Mouse (Mus musculus) urinary bladder, postnatal 4 days (tissue): ENCODE results near the gene Sfxn5.
A peak's percentile ranks its signal among the peaks of the same experiment; 100 is the strongest.

Experiments
- DNase-seq, 2 experiments: peaks; one replicate each; pipeline ENCODE4 v3.0.0; 2021 to 2022; ENCODE audit warnings: low spot score in 2 of 2

Gene Sfxn5

DNA sequence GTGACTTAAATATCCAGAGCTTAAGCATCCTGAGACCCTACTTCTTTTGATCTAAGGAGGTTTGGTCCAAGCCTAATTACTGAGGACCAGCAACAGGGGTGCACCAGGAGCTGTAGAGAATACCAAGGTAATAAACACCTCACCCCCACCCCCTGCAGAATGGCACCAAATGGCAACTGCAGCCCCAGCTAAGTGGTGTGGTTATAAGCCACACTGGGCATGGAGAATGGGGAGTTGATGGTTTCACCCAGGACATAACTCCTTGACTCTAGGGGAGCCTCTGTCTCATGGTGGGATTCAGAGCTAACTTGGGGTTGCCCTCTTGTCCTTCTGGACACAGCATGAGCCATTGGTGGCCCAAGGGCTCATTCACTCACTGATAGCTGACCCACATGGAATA lies 1.0 kb upstream of the Sfxn5 start:
- DNase-seq = no peak

DNA sequence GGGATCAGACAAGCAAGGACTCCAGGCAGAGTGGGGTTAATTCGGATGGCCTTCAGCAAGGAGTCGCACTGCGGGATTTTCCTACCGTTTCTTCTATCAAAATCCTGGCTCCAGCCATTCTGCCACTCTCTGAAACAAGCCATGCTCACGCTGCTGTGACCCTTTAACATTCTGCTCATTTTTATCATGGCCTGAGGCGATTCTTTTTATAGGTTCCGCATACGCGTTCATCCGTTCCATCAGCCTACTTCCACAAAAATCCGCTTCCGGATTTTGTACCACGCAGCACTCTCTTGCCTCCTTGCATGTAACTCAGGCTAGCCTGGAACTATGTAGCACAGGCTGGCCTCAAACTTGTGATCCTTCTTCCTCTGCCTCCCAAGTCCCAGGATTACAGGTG lies 510 bp upstream of the Sfxn5 start:
- DNase-seq = no peak

DNA sequence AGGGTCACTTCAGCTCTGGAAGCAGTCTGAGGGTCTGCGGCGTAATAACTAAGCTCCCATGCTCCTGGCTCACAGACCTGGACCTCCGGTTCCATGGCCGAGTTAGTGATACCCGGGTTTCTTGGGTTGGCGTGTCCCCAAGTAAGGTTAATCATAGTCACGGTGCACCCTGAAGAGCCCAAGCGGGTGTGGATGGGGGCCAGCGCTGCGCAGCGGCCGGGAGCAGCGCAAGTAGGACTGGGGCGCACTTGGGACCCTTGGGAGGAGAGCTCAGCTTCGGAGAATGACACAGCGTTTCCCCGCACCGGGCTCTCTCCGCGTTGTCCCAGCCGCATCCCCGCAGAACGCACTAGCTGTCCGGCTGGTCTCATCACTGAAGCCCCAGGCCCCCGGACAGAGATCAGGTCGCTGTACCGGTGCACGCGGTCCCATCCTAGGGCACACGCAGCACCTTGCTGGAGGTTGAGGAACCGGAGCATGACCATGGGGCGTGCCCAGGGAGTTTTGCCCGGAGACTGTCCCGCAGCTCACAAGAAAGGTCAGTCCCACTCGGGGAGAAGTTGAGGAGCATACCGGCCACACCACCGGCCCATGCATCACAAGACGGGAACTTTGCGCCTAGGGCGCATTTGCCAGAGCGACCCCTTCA lies 747 bp downstream of the Sfxn5 start:
- DNase-seq = no peak

DNA sequence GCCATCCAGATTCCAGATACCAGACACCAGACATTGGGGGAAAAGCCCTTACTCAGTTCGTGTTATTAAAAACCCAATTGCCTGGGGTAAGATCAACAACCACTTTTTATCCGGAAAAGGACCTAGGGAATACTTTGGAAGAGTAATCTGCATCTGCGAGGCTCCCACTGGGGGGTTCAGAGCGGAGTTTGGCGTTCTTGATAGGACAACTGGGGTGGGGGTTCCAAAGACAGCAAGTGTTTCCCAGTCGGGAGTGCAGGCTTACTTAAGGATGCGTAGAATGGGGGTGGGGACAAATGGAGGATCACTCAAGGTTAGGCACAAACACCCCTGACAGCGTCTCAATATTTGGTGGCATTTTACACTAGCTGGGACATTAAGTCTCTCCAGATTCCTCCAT lies 1.5 kb downstream of the Sfxn5 start:
- DNase-seq = no peak

DNA sequence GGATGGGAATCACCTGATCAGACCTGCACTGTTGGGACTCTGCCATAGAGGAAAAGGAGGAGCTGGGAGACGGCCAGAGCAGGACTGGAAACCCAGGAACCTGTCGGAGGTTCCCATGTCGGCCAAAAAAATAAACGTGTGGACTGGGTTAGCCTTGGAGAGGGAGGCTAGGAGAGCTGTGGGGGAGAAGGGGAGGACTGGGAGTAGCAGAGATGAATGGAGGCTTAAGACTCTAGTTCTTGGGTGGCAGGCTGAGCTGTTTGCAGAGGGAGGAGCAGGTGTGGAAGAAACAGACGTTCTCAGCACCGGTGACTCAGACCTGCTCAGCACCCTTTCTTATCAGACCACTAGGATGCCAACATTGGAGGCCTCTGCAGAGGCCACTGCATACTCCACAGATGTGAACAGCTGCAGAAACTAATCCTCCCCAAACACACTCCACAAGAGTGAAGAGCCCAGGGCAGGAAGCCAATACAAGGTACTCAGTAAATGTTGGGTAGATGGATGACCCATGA lies 1.9 kb downstream of the Sfxn5 start:
- DNase-seq = no peak

DNA sequence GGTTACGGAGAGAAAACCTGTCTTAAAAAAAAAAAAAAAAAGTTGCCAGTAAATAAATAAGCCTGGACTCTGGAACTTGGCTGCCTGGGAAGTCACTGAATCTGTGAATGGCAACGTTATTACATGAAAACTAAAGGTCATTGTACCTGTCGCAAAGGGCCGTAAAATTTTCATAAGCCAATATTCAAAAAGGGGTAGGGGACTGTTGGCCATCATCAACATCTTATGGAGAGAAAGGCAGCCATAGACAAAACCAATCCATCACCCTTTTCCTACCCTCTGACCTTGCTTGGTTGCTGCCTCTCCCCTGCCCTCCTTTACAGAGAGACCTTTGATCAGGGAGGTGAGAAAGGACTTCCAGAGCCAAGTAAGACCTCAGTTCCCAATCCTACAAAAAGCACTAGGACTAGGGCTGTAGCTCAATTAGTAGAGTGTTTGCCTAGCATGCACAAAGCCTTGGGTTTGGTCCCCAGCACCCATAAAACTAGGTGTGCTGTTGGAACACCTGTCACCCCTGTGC lies 3.5 kb downstream of the Sfxn5 start:
- no peak for DNase-seq

DNA sequence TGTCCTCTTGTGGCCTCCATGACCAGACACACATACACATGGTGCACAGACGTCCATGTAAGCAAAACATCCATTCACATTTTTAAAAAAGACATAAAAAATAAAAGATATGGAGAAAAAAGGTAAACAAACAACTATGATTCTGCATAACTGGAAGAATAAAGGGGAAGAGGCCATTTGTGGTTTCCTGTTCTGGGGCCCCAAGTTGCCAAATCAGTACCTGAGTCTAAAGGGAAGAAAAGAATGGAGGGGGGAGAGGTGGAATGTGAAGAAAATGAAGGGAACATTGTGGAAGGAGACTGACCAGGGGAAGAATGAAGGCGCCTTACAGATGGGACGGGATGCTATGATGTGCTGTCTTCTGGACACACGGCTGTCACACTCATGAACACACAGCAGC lies 6.7 kb downstream of the Sfxn5 start:
- no peak for DNase-seq

DNA sequence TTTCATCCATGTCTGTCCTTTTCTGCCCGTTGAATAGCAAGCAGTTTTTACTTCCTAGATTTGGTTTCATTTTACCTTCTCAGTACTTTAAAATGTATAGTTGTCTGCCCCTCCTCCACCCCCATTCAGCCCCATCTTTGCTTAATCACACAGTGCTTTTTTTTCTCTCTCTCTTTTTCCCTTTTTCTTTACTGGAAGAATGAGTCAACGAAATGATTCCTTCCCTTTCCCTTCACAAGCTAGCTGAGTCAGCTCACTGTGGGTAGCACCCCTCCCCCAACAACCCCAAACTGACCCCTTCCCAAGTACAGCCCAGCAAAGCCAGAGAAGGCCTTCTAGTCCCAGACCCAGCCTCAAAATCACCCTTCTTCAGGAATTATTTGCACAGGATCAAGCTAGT lies 8.1 kb downstream of the Sfxn5 start:
- no peak for DNase-seq

DNA sequence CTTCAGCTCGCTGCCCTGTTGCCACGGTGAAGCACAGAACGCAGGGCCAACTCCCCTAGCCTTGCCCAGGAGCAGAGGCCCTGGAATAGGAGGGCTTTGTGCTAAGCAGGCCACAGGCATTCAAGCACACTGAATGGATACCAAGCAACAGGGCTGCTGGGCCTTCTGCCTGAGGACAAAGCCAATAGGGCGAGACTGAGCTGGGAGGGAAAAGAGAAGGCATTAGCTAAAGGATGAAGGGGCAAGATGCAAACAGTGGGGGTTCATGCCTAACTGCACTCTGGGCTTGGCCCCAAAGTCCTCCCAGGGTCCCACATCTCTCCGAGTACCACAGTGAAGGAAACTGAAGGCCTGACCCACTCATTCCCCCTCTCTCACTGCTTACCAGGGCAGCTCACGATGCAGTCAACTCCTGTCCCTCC lies 12.8 kb downstream of the Sfxn5 start:
- DNase-seq = no peak

DNA sequence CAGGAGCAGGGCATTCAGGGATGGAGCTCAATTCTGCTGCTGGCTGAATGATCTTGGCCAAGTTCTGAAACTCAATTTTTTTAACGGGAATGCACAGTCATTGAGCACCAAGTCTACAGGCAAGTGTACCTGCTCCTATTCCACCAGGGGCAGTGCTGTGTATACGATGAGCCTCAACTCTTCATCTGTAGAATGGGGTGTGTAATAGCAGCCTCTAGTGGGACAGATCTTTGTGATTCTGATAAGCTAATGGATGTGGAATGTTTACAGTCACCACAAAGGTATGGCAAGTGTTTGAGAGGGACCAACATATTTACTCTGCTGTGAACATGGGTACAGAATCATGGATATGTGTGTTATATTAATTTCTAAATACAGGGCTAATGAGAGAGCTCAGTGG lies 17.0 kb downstream of the Sfxn5 start:
- DNase-seq = no peak

DNA sequence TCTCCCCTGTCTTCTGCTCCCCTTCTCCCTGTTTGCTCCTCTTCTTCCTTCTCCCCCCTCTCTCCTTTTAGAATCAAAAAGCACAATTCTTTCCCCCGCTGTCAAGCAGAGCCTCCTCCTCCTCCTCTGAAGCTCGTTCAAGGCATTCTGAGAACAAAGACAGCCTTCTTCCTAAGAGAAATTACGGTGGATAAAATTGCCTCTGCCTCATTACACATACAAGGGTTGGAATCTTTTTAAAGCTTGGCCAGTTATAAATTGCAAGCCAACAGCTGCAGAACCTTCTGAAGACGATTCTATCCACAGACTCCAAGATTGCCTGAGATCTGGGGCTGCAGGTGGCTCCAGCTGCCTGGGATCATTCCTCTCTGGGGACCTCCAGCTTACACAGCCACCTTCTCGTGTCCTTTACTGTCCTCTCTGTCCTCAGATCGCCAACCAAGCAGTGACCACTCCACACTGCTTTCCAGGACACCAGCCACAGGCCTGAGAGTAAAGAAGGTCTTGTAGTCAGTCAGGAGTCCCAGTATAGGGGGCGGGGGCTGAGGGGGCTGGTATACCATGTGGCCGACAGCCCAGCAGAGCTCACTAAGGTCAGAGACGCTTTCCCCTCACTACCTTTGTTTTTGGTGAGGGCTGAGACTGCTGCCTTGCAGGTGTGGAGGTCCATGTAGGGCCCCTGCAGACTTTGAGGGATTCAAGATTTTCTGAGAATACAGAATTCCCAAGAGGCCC lies 19.0 kb downstream of the Sfxn5 start:
- DNase-seq = no peak

DNA sequence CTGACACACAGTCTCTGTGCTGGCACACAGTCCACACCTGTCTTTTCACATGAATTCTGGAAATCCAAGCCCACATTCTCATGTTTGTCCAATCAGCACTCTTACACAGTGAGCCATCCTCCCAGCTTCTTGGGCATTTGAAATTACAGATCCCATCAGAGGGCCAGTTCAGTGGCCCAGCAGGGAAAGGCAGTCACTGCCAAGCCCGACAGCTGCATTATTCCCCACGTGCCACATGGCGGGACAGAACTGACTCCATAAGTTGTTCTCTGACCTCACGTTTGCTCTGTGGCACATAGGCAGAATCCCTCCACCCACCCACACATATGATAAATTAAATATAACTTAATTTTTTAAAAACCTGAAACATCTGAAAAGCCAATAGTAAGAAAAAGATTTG lies 25.3 kb downstream of the Sfxn5 start:
- no peak for DNase-seq

DNA sequence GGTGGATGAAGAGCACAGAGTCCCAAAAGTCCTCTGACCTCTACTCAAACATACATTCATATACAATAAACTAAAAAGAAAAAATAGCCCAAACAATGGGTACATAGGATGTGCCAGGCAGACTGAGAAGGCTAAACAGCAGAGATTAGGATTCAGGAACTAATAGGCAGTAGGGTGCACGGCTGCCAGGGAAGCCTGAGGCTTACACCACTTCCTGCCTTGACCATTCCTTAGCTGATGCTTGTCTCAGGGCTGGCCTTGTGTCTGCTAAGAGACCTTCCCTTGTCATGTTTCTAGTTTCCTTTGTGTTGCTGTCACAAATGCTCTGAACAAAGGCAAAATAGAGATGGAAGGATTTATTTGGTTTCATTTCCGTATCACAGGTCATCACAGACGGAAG lies 26.8 kb downstream of the Sfxn5 start:
- DNase-seq = no peak

DNA sequence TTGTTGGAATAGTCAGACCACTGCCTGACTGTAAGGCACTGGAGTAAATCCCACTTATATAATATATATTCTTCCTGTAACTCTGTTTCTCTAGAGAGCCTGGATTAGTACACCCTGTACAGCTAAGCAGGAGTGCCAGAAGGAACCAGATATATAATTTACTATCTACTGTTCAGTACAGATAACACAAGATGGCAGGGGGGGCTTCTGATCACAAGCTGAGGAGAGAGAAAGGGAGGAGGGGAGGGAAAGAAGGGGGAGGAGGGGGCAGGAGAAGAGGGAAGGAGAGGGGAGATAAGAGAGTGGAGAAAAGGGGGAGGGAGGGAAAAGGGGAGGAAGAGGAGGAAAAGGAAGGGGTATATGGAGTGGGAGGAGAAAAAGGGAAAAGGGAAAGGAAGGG lies 27.4 kb downstream of the Sfxn5 start:
- DNase-seq = no peak

DNA sequence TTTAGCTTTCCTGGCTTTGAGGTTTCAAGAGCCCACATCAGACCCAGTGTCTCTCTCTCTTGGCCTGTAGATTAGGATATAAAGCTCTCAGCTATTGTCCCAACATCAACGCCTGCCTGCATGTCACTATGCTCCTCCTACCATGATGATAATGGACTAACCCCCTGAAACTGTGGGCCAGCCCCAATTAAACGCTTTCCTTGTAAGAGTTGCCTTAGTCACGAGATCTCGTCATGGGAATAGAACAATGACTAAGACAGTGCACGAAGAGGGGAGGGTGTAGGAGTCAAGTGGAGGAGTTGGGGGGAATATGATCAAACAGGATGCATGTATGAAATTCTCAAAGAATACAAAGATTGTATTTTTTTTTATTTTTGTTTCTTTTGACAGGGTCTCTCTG lies 28.3 kb downstream of the Sfxn5 start:
- DNase-seq = no peak

DNA sequence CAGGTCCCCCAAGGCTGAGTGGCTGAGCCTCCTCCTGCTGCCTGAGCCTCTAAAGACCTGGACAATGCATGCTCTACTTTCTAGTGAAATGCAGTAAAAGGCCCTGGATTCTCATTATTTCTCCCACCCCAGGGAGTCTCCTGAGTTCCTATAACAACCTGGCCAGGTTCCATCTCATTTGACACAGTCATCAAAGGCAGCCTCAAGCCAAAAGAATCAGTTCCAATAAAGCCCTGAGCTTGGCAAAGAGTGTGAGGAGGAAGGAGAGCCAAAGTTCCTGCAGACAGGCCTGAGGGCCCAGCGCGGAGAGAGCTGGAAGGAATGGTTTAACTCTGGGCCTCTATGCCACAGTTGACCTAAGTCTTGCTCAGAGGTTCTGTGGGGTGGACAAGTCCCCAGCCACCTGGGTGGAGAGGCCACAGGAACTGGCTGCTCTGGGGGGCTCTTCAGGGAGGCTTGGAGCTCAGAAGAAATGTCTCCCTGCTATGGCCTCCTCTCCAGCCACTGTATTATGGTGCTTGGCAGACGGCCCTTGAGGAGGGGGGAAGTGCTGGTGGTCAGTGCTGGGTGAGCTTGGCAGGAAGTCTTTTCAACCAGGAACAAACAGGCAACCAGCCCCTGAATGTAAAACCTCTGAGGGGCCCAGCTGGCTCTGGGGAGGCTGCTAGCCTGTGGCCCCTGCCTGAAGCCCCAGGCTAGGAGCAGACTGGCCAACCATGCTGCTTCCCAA lies 30.7 kb downstream of the Sfxn5 start:
- DNase-seq = peak in 1 of 2 experiments; percentile 54

DNA sequence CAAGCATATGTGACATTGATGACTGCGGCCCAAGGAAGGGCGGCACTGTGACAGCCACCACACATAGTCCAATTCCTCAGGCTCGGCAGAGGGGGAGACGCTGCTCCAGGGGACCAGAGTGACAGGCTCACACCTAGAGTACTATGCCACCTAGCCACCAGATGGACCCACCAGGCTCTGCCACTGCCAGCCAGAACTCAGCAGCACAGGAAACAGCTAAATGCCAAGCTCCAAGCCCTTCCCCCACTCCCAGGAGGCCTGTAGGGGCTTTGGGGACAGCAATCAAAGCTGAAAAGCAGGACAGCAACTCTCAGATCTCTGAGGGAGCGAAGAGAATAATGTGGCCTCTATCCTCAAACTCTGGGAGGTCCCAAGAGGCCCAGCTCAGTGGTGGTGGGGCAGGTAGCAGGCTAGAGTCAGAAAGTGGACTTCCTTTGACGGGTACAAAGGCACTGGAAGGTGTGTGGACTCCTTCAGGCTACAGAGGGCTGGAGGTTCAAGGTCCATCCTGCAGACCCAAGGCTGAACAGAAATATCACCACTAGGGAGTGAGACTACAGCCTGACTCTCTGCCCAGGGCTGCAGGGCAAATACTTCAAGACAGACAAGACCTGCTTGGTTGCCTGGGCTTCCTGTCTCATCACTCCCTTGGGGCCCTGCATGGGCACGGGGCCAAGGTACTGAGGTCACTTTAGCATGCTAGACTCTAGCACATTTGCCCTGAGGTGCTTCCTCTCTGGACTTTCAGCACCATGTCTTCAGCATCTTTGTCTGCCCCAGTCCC lies 37.6 kb downstream of the Sfxn5 start:
- peak in 1 of 2 experiments; percentile 68 for DNase-seq

DNA sequence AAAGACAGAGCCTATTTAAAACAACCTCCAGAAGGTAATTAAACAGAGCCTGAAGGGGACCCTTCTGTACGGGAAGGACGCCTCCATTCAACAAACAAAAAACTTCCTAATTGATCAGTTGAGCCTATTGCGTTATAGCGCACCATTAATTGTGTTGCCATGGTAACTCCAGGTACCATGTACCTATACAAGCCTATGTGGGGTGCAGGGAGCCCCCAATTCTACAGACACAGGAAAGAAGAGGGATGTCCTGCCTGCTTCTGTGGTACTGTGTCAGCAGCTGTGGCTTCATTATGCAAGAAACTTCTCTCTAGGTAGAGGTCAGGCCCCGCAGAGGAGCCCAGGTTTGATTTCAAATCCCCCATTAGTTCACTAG lies 39.2 kb downstream of the Sfxn5 start:
- no peak for DNase-seq

DNA sequence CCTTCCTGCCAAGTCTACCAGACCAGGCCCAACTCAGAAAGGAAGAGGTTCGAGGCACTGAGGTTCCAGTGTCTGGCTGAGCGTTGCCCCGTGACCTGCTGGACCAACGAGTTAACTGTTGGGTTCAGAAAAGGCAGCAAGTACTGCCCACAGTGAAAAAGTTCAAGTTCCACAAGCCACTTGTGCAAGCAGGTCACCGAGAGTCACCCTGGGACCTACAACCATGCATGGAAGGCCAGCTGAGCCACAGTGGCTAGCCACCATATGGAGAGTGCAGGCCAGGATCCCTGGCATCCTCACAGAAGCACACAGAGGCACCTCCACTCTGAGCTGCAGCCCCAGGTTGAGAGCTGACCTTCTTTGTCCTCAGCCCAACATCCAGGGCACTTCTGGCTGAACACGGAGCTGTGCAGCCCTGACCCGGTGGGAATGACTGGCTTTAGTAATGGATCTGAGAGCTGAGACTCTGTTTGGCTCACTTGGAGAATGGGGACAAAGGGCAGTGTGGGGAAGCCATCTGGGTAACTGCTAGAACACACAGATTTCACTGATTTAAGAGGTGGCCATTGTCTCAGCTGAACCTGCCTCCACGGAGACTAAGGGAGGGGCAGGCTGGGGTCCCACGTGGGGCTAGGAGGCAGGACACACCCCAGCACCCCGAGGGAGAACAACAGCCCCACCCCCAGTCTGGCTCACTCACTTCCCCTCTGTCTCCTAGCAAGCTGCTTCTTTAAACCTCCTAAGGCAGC lies 39.8 kb downstream of the Sfxn5 start:
- no peak for DNase-seq

DNA sequence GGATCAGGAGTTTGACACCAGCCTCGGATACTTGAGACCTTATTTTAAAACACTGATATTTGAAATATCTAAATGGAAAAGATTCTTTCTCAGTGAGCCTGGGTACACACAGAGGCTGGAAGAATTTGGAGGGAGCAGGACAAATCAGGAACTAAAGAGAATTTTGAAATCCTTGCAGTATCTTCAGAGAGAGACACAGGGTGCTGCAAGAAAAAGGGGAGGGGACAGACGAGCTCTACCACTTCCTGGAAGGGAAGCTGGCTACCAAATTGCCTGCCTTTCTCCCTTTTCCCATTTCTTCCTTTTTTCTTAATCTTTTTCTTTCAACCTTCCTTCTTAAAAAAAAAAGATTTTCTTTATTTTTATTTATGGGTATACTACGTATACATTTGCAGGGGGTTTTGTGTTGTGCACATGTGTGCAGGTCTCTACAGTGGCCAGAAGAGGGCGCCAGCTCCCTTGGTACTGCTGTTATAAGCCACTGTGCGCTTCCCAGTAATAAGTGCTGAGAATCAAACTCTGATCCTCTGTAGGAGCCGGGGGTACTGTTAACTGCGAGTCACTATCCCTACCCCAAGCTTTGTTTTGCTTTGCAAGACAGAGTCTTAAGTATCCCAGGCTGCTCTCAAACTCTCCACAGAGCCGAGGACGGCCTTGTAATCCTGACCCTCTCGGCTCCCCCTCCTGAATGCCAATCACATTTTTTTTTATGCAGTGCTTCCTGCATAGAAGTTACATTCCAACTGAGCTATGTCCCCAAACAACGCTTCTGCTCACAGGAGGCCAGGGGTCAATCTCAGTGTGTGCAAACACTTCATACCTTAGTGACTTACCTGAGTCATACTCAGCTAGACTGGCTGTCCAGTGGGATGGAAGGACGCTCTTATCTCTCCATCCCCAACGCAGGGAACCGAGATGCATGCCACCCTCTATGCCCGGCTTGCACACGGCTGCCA lies 42.1 kb downstream of the Sfxn5 start:
- DNase-seq = no peak
